Mouse (Mus musculus): ENCODE results near the gene Pak2. TPM values are rescaled to one million over a fixed set of nuclear protein-coding genes. Genes with fewer than 3 reads are reported as not detected.

Gene Pak2
- polyA plus RNA-seq, 1 experiment from 2014 or later: 39.3 TPM

GRCm38 (mm10) chr16:32042367-32042766 lies 36.8 kb downstream of the Pak2 start:
- H3K9ac ChIP-seq (ENCODE audit: low read length): no peak overlapping the region
- 92% methylated on average over 4 of the region's 4 CpGs for WGBS
- H3K27ac ChIP-seq (ENCODE audit: low read depth, low read length): no peak overlapping the region
- H3K36me3 ChIP-seq (ENCODE audit: control insufficient read depth, insufficient read depth, low read length): peaks cover 76% of the 10 kb centered on the region
- no peak overlapping the region for H3K4me2 ChIP-seq (ENCODE audit: low read length)
- no peaks in the 10 kb centered on the region for H3K4me1 ChIP-seq (ENCODE audit: control insufficient read depth, insufficient read depth, low read length)
- no peak for ATAC-seq
- H3K27me3 ChIP-seq (replicated peaks; ENCODE audit: control insufficient read depth, insufficient read depth, low read length): no peaks in the 10 kb centered on the region
- DNase-seq (ENCODE audit: low spot score): no peak
- H3K9me3 ChIP-seq (replicated peaks; ENCODE audit: control insufficient read depth, low read length): no peaks in the 10 kb centered on the region
- no peak overlapping the region for H3K4me3 ChIP-seq (ENCODE audit: low read depth, low read length)

DNA sequence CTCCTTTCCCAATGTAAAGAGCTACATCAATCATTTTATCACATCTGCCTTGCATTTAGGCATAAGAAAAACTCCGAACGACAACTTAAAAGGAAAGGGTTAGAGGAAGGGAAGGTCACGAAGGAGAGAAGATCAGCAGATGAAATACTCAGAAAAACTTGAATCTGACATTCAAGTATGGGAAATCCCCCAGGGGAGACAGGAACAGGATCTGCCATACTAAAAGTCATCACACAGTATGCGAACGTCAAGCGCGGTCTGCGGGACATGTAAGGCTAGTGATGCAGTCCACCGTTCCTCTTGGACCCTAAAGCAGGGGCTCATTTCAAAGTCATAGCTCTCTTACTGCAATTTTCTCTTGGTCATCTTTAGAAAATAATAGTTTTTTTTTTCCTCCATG lies 59.5 kb downstream of the Pak2 start:
- no peak for DNase-seq (ENCODE audit: low spot score)
- no peak for ATAC-seq
- no peak overlapping the region for H3K4me3 ChIP-seq (ENCODE audit: low read depth, low read length)
- H3K4me2 ChIP-seq (ENCODE audit: low read length): no peak overlapping the region
- H3K9me3 ChIP-seq (replicated peaks; ENCODE audit: control insufficient read depth, low read length): no peaks in the 10 kb centered on the region
- no peak overlapping the region for H3K27ac ChIP-seq (ENCODE audit: low read depth, low read length)
- H3K27me3 ChIP-seq (replicated peaks; ENCODE audit: control insufficient read depth, insufficient read depth, low read length): no peaks in the 10 kb centered on the region
- H3K36me3 ChIP-seq (ENCODE audit: control insufficient read depth, insufficient read depth, low read length): peaks cover 68% of the 10 kb centered on the region
- no peaks in the 10 kb centered on the region for H3K4me1 ChIP-seq (ENCODE audit: control insufficient read depth, insufficient read depth, low read length)
- H3K9ac ChIP-seq (ENCODE audit: low read length): no peak overlapping the region
- 98% methylated on average over 9 of the region's 9 CpGs for WGBS

GRCm38 (mm10) chr16:32010330-32010729 lies 68.8 kb downstream of the Pak2 start:
- DNase-seq (ENCODE audit: low spot score) (no peak), ATAC-seq (no peak)
- Histone ChIP-seq H3K36me3 (ENCODE audit: control insufficient read depth, insufficient read depth, low read length) (no peaks in the 10 kb centered on the region), H3K4me3 (ENCODE audit: low read depth, low read length) (no peak overlapping the region), H3K4me2 (ENCODE audit: low read length) (no peak overlapping the region), H3K27me3 (replicated peaks; ENCODE audit: control insufficient read depth, insufficient read depth, low read length) (no peaks in the 10 kb centered on the region), H3K4me1 (ENCODE audit: control insufficient read depth, insufficient read depth, low read length) (no peaks in the 10 kb centered on the region), H3K9ac (ENCODE audit: low read length) (no peak overlapping the region), H3K27ac (ENCODE audit: low read depth, low read length) (no peak overlapping the region), H3K9me3 (replicated peaks; ENCODE audit: control insufficient read depth, low read length) (no peaks in the 10 kb centered on the region)
- 81% methylated on average over 4 of the region's 4 CpGs for WGBS

GRCm38 (mm10) chr16:32009913-32010312 lies 69.2 kb downstream of the Pak2 start:
- no peaks in the 10 kb centered on the region for H3K36me3 ChIP-seq (ENCODE audit: control insufficient read depth, insufficient read depth, low read length)
- H3K4me3 ChIP-seq (ENCODE audit: low read depth, low read length): no peak overlapping the region
- no peak overlapping the region for H3K4me2 ChIP-seq (ENCODE audit: low read length)
- no peaks in the 10 kb centered on the region for H3K27me3 ChIP-seq (replicated peaks; ENCODE audit: control insufficient read depth, insufficient read depth, low read length)
- no peaks in the 10 kb centered on the region for H3K9me3 ChIP-seq (replicated peaks; ENCODE audit: control insufficient read depth, low read length)
- H3K4me1 ChIP-seq (ENCODE audit: control insufficient read depth, insufficient read depth, low read length): no peaks in the 10 kb centered on the region
- H3K9ac ChIP-seq (ENCODE audit: low read length): no peak overlapping the region
- ATAC-seq (peak; percentile 34; the same call in 1 of the 2 replicates), DNase-seq (ENCODE audit: low spot score) (peak; percentile 13)
- no peak overlapping the region for H3K27ac ChIP-seq (ENCODE audit: low read depth, low read length)
- 47% methylated on average over 5 of the region's 5 CpGs for WGBS

DNA sequence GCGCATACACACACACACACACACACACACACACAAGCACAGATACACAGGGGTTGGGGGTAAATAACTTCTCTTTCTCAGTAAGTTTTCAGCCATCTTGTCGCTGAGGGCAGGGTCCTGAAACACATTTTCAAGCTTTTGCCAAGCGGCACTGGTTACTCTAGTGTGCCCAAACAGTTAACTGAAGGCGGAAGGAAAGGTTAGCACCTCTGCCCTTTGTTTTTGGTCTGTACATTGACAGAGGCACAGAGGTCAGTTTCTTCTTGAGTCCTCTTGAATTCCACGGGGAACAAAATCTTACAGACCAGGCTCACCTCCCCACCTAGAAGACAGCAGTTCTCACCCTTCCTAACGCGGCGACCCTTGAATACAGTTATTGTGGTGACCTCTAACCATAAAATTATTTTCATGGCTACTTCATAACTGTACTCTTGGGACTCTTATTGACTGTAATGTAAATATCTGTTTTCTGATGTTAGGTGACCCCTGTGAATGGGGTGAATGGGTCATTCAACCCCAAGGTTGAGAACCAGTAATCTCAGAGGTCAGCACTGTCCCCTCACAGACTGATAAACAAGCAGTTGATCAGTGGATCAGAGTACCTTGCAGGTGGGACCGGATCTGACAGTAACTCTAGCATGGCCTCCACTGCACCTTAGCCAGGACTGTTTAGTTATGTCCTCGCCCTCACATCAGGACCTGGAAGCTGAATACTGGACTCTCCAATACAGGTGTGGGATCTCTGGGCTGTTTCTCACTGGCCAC lies 70.4 kb downstream of the Pak2 start:
- 78% methylated on average over 10 of the region's 10 CpGs for WGBS
- no peak overlapping the region for H3K4me3 ChIP-seq (ENCODE audit: low read depth, low read length)
- no peak overlapping the region for H3K4me2 ChIP-seq (ENCODE audit: low read length)
- no peaks in the 10 kb centered on the region for H3K36me3 ChIP-seq (ENCODE audit: control insufficient read depth, insufficient read depth, low read length)
- H3K27ac ChIP-seq (ENCODE audit: low read depth, low read length): no peak overlapping the region
- H3K27me3 ChIP-seq (replicated peaks; ENCODE audit: control insufficient read depth, insufficient read depth, low read length): no peaks in the 10 kb centered on the region
- H3K4me1 ChIP-seq (ENCODE audit: control insufficient read depth, insufficient read depth, low read length): peaks cover under 1% of the 10 kb centered on the region
- DNase-seq (ENCODE audit: low spot score) (no peak), ATAC-seq (no peak)
- no peak overlapping the region for H3K9ac ChIP-seq (ENCODE audit: low read length)
- no peaks in the 10 kb centered on the region for H3K9me3 ChIP-seq (replicated peaks; ENCODE audit: control insufficient read depth, low read length)

DNA sequence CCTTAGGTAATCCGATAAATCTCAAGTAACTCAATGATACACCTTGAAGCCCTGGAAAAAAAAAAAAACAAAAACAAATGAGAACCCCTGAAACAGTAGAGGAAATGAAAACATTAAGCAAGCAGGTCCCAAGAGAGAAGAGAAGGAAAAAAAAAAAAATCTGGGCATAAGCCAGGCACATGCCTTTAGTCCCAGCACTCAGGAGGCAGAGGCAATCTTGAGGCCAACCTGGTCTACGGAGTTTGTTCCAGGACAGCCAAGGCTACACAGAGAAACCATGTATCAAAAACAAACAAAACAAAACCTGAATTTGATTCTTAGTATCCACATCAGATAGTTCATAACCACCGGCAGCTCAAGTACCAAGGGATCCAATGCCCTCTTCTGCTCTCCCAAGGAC lies 74.4 kb downstream of the Pak2 start:
- 99% methylated on average over 3 of the region's 3 CpGs for WGBS
- Histone ChIP-seq H3K9ac (ENCODE audit: low read length) (no peak overlapping the region), H3K4me2 (ENCODE audit: low read length) (no peak overlapping the region), H3K36me3 (ENCODE audit: control insufficient read depth, insufficient read depth, low read length) (no peaks in the 10 kb centered on the region; the same call in 1 of the 2 replicates), H3K4me1 (ENCODE audit: control insufficient read depth, insufficient read depth, low read length) (peaks cover 13% of the 10 kb centered on the region), H3K4me3 (ENCODE audit: low read depth, low read length) (no peak overlapping the region), H3K27me3 (replicated peaks; ENCODE audit: control insufficient read depth, insufficient read depth, low read length) (no peaks in the 10 kb centered on the region), H3K9me3 (replicated peaks; ENCODE audit: control insufficient read depth, low read length) (no peaks in the 10 kb centered on the region), H3K27ac (ENCODE audit: low read depth, low read length) (no peak overlapping the region)
- ATAC-seq (no peak), DNase-seq (ENCODE audit: low spot score) (no peak)

DNA sequence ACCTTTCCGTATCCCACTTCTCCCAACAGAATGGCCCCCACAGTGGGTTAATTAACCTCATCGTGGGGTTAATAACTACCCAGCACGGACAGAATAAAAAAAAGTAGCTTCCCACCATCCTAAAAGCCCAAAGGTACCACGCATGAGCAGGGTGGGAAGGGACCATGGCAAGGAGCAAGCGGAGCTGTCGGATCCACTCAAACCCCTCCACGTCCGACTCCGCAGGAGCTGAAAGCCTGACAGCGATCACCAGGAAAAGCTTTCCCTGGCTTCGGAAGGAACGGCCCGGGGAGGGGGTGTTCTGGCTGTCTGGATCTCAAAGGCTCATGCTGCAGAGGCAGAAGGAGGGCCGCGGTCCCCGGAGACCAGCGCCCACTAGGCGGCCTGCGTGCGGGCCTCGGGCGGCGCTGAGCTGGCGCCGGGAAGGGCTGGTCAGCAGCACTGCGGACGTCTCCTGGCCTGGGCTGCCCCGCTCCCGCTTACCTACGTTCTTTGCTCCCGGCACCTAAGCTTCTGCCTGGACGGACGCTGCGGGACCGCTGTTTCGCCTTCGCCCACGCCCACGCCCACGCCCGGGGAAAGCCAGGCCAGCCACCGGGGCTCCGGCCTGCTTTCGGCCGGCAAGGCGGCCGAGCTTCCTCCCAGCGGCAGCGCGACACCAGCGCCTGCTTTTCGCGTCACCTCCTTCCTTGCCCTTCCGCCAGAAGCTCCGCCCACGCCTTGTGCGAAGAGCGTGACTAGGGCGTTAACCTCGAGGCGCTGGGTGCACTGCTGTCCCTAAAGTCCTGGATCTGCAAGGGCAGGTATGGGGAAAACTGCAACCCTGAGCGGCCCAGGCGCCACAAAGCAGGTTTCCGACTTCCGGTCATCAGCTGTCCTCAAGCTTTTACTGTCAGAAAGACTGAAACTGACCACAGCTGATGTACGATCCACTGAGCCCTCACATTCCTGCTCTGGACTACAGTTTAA lies 76.3 kb downstream of the Pak2 start, which contains the start of gene Senp5:
TSS of gene Senp5 (minus strand) at position 779 of the 969 bp plus-strand sequence.
- peaks cover 13% of the 10 kb centered on the region for H3K4me1 ChIP-seq (ENCODE audit: control insufficient read depth, insufficient read depth, low read length)
- WGBS: under 1% methylated on average over 60 of the region's 66 CpGs
- DNase-seq (ENCODE audit: low spot score) (peak; percentile 95), ATAC-seq (peak; percentile 96)
- peak within 1 kb of the TSS; percentile 89 for H3K4me2 ChIP-seq (ENCODE audit: low read length)
- peak within 1 kb of the TSS; percentile 58; the same call in 1 of the 2 replicates for H3K27ac ChIP-seq (ENCODE audit: low read depth, low read length)
- no peaks in the 10 kb centered on the region; the same call in 1 of the 2 replicates for H3K36me3 ChIP-seq (ENCODE audit: control insufficient read depth, insufficient read depth, low read length)
- peak within 1 kb of the TSS; percentile 88 for H3K9ac ChIP-seq (ENCODE audit: low read length)
- H3K4me3 ChIP-seq (ENCODE audit: low read depth, low read length): peak within 1 kb of the TSS; percentile 87
- H3K27me3 ChIP-seq (replicated peaks; ENCODE audit: control insufficient read depth, insufficient read depth, low read length): no peaks in the 10 kb centered on the region
- H3K9me3 ChIP-seq (replicated peaks; ENCODE audit: control insufficient read depth, low read length): no peaks in the 10 kb centered on the region

DNA sequence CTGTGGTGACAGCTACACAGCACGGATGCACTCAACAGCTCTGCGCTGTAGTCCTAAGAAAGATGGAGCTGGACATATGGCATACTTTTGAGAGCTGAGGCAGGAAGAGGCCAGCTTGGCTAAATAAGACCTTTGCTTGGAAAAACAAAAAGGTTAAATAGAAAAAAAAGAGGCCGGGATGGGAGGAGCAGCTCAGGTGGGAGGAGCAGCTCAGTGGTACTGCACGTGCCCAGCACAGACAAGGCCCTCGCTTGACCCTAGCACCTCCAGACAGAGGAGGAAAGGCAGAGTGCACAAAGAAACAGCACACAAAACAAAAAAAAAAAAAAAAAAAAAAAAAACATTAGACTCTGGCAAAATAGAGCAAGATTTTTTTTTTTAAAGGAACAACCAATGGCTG lies 82.8 kb downstream of the Pak2 start:
- Histone ChIP-seq H3K4me1 (ENCODE audit: control insufficient read depth, insufficient read depth, low read length) (no peaks in the 10 kb centered on the region; the same call in 1 of the 2 replicates), H3K4me2 (ENCODE audit: low read length) (no peak overlapping the region), H3K27me3 (replicated peaks; ENCODE audit: control insufficient read depth, insufficient read depth, low read length) (no peaks in the 10 kb centered on the region), H3K27ac (ENCODE audit: low read depth, low read length) (no peak overlapping the region), H3K4me3 (ENCODE audit: low read depth, low read length) (no peak overlapping the region), H3K9me3 (replicated peaks; ENCODE audit: control insufficient read depth, low read length) (no peaks in the 10 kb centered on the region), H3K36me3 (ENCODE audit: control insufficient read depth, insufficient read depth, low read length) (peaks cover 9% of the 10 kb centered on the region; the same call in 1 of the 2 replicates), H3K9ac (ENCODE audit: low read length) (no peak overlapping the region)
- ATAC-seq (no peak), DNase-seq (ENCODE audit: low spot score) (no peak)
- WGBS: 92% methylated on average over 5 of the region's 5 CpGs

Data from forebrain, embryonic 14.5 days (tissue).